Mouse (Mus musculus): Measurements from ENCODE around the gene Usp12.

GRCm38 (mm10) chr5:146790944-146791343, 3.9 kb downstream of the Usp12 start:
- TF ChIP-seq CTCF (IDR thresholded peaks at IDR 0.05; ENCODE audit: low read depth, low read length) = no peak
- no peak for TF ChIP-seq POLR2A (IDR thresholded peaks at IDR 0.05; ENCODE audit: extremely low read depth, insufficient read depth, low read length)
